Mouse (Mus musculus) kidney, embryonic 14.5 days (tissue): ENCODE measurements at regions not wholly inside any gene's neighbourhood (a gene's known extent, or its start where the extent isn't known, plus 50 kb on each side); places are given as distances from the start of the nearest gene placed in this dataset.

Source experiments
- ATAC-seq: fragments of 200-750 bp; cut with Nextera tagmentation; 2 replicates; pipeline ENCODE4 v1.8.0; 2017; ENCODE audit warnings: moderate number of reproducible peaks, mild to moderate bottlenecking, moderate TSS enrichment, moderate library complexity; ENCODE audit not compliant: low FRiP score, low TSS enrichment
- H3K27ac ChIP-seq: fragments of 300-500 bp; sonication (generic); 2 replicates; pipeline ENCODE4 v1.5.1; 2014; ENCODE audit warnings: low read depth, mild to moderate bottlenecking, low read length, moderate library complexity, mixed read lengths
- H3K27me3 ChIP-seq: fragments of 300-500 bp; sonication (generic); 2 replicates; pipeline ENCODE4 v1.6.1; 2014; ENCODE audit warnings: mild to moderate bottlenecking, low read length; ENCODE audit not compliant: control insufficient read depth, insufficient read depth
- H3K36me3 ChIP-seq: fragments of 300-500 bp; sonication (generic); 2 replicates; pipeline ENCODE4 v1.6.1; 2014; ENCODE audit warnings: low read length, mixed read lengths; ENCODE audit not compliant: control insufficient read depth, insufficient read depth
- H3K4me1 ChIP-seq: fragments of 300-500 bp; sonication (generic); 2 replicates; pipeline ENCODE4 v1.6.1; 2014; ENCODE audit warnings: low read length, mixed read lengths; ENCODE audit not compliant: control insufficient read depth, insufficient read depth
- H3K4me2 ChIP-seq: fragments of 300-500 bp; sonication (generic); replicated peaks from 2 replicates; pipeline ENCODE4 v1.6.1; 2014; ENCODE audit warnings: low read depth, mild to moderate bottlenecking, low read length
- H3K4me3 ChIP-seq: fragments of 300-500 bp; sonication (generic); 2 replicates; pipeline ENCODE4 v1.5.1; 2014; ENCODE audit warnings: mild to moderate bottlenecking, low read length
- H3K9ac ChIP-seq: fragments of 300-500 bp; sonication (generic); 2 replicates; pipeline ENCODE4 v1.6.1; 2014; ENCODE audit warnings: low read depth, mild to moderate bottlenecking, low read length, moderate library complexity
- H3K9me3 ChIP-seq: fragments of 300-500 bp; sonication (generic); 2 replicates; pipeline ENCODE4 v1.6.1; 2016; ENCODE audit warnings: low read length; ENCODE audit not compliant: control insufficient read depth
- WGBS: fragments of 180-500 bp; shearing (Covaris S2); extraction: QIAGEN DNeasy Blood & Tissue Kit; methylation state at CpG from one replicate; pipeline ENCODE4 v1.1.7; 2014; 5-methylcytosine and 5-hydroxymethylcytosine counted together

- ATAC-seq: no peak
- no peaks in the 10 kb centered on the region for H3K36me3 ChIP-seq
- H3K9ac ChIP-seq: no peak overlapping the region
- no peaks in the 10 kb centered on the region for H3K27me3 ChIP-seq
- H3K9me3 ChIP-seq: no peaks in the 10 kb centered on the region
- no peak overlapping the region for H3K4me2 ChIP-seq
- no peaks in the 10 kb centered on the region for H3K4me1 ChIP-seq
- 76% methylated on average over 7 of the region's 7 CpGs for WGBS
- H3K27ac ChIP-seq: no peak overlapping the region
- no peak overlapping the region for H3K4me3 ChIP-seq
Measured at GRCm38 (mm10) chr17:10087192-10087886, 232.3 kb downstream of the Qk start.

DNA sequence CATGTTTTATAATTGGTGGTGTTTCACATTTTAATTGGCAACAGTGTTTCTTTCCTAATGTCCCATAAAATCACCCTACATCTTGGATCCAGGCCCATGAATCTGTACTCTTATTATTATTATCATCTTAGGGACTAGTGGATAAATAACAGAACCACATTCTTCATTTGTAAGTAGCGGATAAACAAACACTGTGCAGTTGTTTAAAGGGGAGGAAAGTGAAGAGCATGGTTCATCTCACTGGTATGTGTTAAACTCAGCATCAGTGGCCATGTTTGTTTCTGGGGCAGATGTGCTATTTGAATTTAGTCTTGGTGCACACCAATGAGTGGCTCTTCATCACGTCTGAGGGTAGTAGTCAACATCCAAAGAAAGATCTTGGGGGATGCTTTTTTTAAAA, 233.1 kb downstream of the Qk start:
- Histone ChIP-seq H3K9ac (no peak overlapping the region), H3K9me3 (no peaks in the 10 kb centered on the region), H3K36me3 (no peaks in the 10 kb centered on the region), H3K4me1 (no peaks in the 10 kb centered on the region), H3K4me3 (no peak overlapping the region), H3K4me2 (no peak overlapping the region), H3K27ac (no peak overlapping the region), H3K27me3 (no peaks in the 10 kb centered on the region)
- 74% methylated on average over 2 of the region's 2 CpGs for WGBS
- no peak for ATAC-seq

DNA sequence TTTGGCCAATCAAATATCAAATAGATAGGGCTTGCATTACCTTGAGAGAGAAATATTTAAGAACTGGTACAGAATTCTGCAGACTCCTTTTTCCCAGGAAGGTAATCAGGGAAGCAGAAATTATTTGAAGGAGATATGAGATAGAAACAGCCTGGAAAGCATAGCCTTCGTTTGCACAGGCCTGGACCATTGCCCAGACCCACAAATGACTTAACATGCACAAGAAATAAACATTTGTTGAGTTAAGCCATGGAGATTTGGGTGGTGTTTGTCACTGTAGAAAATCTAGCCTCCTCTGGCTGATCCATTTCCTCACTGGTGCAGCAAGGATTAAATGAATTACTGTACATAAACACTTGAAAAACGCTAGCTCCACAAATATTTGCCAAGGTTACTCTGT, 233.5 kb downstream of the Qk start:
- WGBS: 53% methylated on average over 2 of the region's 2 CpGs
- no peak overlapping the region for H3K27ac ChIP-seq
- H3K27me3 ChIP-seq: no peaks in the 10 kb centered on the region
- H3K4me3 ChIP-seq: no peak overlapping the region
- H3K4me1 ChIP-seq: no peaks in the 10 kb centered on the region
- no peaks in the 10 kb centered on the region for H3K9me3 ChIP-seq
- no peak for ATAC-seq
- H3K36me3 ChIP-seq: no peaks in the 10 kb centered on the region
- no peak overlapping the region for H3K4me2 ChIP-seq
- no peak overlapping the region for H3K9ac ChIP-seq

DNA sequence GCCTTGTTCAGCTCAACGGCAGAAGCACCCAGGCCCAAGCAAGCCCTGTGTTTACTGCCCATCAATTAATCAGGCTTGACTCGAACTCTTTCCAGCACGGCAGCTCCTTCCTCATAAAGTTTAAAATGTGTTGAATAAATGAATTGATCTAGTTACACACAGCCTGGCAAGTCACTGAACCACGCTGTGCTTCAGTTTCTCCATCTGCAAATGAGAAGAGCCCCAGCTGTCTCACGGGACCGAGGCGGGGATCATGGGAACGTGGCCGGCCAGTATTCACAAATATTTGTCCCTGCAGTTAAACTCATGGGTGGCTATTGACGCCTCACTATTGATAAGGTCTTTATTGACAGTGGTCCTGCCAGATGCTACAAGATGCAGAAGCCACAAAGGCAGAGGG, 237.9 kb downstream of the Qk start:
- ATAC-seq: no peak
- whole genome bisulfite sequencing: 41% methylated on average over 10 of the region's 10 CpGs
- H3K4me3 ChIP-seq: no peak overlapping the region

GRCm38 (mm10) chr17:10079853-10080650, 239.6 kb downstream of the Qk start:
- Histone ChIP-seq H3K9ac (no peak overlapping the region), H3K27ac (0 out of 2 replicates have a peak overlapping the region, but pooled peaks have one; percentile 11), H3K9me3 (no peaks in the 10 kb centered on the region), H3K36me3 (no peaks in the 10 kb centered on the region), H3K27me3 (no peaks in the 10 kb centered on the region), H3K4me2 (no peak overlapping the region), H3K4me3 (no peak overlapping the region), H3K4me1 (peaks cover 9% of the 10 kb centered on the region; the same call in 1 of the 2 replicates)
- 37% methylated on average over 15 of the region's 15 CpGs for WGBS
- peak; percentile 87 for ATAC-seq

More for the DNA sequence above, 237.9 kb downstream of the Qk start:
- no peaks in the 10 kb centered on the region for H3K9me3 ChIP-seq
- H3K4me2 ChIP-seq: no peak overlapping the region
- H3K36me3 ChIP-seq: no peaks in the 10 kb centered on the region
- H3K27ac ChIP-seq: no peak overlapping the region
- peaks cover 9% of the 10 kb centered on the region; the same call in 1 of the 2 replicates for H3K4me1 ChIP-seq
- no peaks in the 10 kb centered on the region for H3K27me3 ChIP-seq
- H3K9ac ChIP-seq: no peak overlapping the region

GRCm38 (mm10) chr17:10078536-10079319, 240.9 kb downstream of the Qk start:
- 57% methylated on average over 7 of the region's 7 CpGs for WGBS
- Histone ChIP-seq H3K4me2 (no peak overlapping the region), H3K4me1 (peaks cover 9% of the 10 kb centered on the region; the same call in 1 of the 2 replicates), H3K9me3 (no peaks in the 10 kb centered on the region), H3K27me3 (no peaks in the 10 kb centered on the region), H3K27ac (no peak overlapping the region), H3K36me3 (no peaks in the 10 kb centered on the region), H3K9ac (no peak overlapping the region), H3K4me3 (no peak overlapping the region)
- no peak for ATAC-seq

DNA sequence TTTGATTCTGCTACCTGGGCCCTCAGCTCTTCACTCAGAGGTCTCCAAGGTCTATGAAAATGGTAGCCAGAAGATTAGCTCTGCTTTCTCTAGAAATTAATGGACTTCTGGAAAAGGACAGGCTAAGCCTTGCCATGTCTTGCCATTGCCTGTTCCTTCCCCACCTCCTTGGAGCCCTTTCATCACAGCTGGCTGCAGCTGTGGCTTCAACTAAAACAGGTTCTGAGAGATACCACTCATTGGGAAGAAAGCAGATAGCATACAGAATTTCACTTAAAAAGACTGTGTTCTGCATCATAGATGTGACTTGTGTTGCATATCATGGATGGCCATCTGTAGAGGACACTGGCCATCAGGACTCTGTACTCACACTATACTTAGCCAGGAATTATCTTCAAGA, 246.4 kb downstream of the Qk start:
- H3K9me3 ChIP-seq: no peaks in the 10 kb centered on the region
- H3K27me3 ChIP-seq: no peaks in the 10 kb centered on the region
- H3K4me3 ChIP-seq: no peak overlapping the region
- ATAC-seq: no peak
- no peaks in the 10 kb centered on the region for H3K4me1 ChIP-seq
- H3K9ac ChIP-seq: no peak overlapping the region
- H3K36me3 ChIP-seq: no peaks in the 10 kb centered on the region
- no peak overlapping the region for H3K27ac ChIP-seq
- no peak overlapping the region for H3K4me2 ChIP-seq

GRCm38 (mm10) chr17:10069251-10069650, 250.4 kb downstream of the Qk start:
- no peak for ATAC-seq
- Histone ChIP-seq H3K9me3 (no peaks in the 10 kb centered on the region), H3K4me1 (no peaks in the 10 kb centered on the region), H3K9ac (no peak overlapping the region), H3K27ac (no peak overlapping the region), H3K36me3 (no peaks in the 10 kb centered on the region), H3K27me3 (no peaks in the 10 kb centered on the region), H3K4me3 (no peak overlapping the region), H3K4me2 (no peak overlapping the region)
- 95% methylated on average over 3 of the region's 3 CpGs for WGBS

DNA sequence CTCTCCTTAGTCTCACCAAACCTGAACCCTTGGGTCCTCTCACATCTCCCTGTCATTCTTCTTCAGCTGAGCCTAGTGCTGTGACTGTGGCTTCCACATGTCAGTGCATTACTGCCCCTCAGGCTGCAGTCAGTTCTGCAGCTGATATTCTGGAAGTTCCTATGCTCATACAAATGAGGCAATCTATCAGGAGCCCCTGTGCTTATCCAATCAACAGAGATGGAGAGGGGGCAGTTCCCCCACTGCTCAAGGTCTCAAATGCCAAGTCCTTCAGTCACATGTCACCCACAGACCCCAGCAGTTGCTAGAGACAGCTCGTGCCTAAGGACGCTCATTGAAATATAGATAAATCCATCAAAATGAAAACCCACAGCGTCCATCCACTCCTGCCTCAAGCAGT, 254.5 kb downstream of the Qk start:
- Histone ChIP-seq H3K27ac (no peak overlapping the region), H3K9ac (no peak overlapping the region), H3K36me3 (no peaks in the 10 kb centered on the region), H3K9me3 (no peaks in the 10 kb centered on the region), H3K27me3 (no peaks in the 10 kb centered on the region), H3K4me1 (no peaks in the 10 kb centered on the region), H3K4me2 (no peak overlapping the region), H3K4me3 (no peak overlapping the region)
- WGBS: 77% methylated on average over 3 of the region's 3 CpGs
- no peak for ATAC-seq
